Mouse (Mus musculus): Measurements from ENCODE around the gene Tbc1d23.

GRCm38 (mm10) chr16:57182037-57182436 is 49.3 kb downstream of the Tbc1d23 start:
- TF ChIP-seq CTCF (IDR thresholded peaks at IDR 0.05; ENCODE audit: low read depth), result no peak
- TF ChIP-seq EP300 (IDR thresholded peaks at IDR 0.05; ENCODE audit: low read depth), result no peak

Measured in liver, embryonic 14.5 days (tissue).